Mouse (Mus musculus) lung, postnatal 0 days (tissue): ENCODE data around the gene Spocd1.

Source experiments
- CTCF ChIP-seq: IDR thresholded peaks from 2 replicates; pipeline ENCODE4 v1.5.1; 2016; ENCODE audit warnings: antibody characterized with exemption, mild to moderate bottlenecking
- EP300 ChIP-seq: IDR thresholded peaks from 2 replicates; pipeline ENCODE4 v1.6.1; 2016; ENCODE audit warnings: antibody characterized with exemption, mild to moderate bottlenecking, control low read depth

DNA sequence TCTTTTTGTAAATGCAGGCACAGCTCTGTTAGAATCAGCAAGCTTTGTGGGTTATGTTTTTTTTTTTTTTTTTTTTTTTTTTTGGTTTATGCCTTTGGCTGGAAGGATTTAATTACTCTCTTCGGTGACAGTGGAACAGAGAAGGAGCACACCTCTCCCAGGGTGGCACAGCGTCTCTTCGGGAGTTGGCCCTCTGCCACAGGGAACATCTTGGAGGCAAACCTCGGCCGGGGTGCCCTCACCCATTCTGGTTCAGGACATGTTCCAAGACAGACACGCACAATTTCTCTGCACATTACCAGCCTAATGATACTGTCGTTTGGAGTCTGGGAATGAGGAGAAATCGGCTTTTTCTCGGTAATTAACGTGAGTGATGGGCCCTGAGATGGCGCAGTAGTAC lies 41.8 kb downstream of the Spocd1 start:
- TF ChIP-seq CTCF (no peak), EP300 (no peak)
